Mouse (Mus musculus) bone marrow macrophage, adult 2 months (primary cell): Measurements from ENCODE around the gene Tmem141.

Experiments
- CTCF ChIP-seq: IDR thresholded peaks from 2 replicates; pipeline ENCODE4 v1.5.1; 2012; ENCODE audit warnings: low read depth, mild to moderate bottlenecking, low read length, moderate library complexity
- POLR2A ChIP-seq: IDR thresholded peaks from 2 replicates; pipeline ENCODE4 v1.6.1; 2012; ENCODE audit warnings: mild to moderate bottlenecking, low read depth, low read length, borderline replicate concordance

DNA sequence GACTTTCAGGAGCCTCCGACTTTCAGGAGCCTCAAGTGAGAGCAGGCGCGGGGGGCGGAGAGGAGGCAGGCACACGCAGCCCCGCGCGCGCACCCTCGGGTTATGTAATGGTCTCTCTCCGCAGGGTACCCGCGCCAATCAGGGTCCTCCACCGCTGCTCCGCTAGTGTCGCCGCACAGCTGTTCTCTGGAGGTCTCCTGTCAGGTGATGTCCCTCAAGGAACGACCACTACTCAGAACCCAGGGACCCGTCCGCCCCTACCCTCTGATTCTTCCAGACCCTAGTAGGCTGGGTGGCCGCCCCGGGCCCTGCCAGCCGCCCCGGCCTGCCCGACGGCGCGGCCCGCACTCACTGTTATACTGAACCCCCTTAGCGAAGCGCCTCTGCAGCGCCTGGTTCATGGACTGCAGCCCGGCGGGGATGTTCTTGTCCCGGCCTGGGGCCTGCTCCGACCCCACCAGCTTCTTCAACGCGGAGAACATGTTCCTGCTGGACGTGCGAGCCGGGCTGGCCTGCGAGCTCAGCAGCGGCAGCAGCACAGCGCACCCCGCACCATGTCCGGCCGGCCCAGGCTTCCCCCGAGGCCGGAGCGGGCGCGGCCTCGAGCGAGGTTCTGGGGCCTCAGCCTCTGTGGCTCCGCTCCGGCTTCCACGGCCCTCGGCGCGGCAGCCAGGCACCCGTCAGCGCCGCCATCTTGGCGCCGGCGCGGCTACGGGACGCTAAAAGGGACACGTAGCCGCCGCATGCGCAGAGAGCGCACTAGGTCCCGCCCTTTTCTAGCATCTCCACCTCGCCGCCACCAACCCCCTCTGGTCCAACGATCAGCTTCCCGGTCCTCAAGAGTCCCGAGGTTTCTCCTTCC, 13.8 kb downstream of the Tmem141 start, which contains the start of gene Rabl6:
- no peak for TF ChIP-seq POLR2A
- TF ChIP-seq CTCF: no peak
